Mouse (Mus musculus) heart, embryonic 12.5 days (tissue): ENCODE measurements around the gene Tepsin. TPM values are rescaled to one million over a fixed set of nuclear protein-coding genes. Genes with fewer than 3 reads are reported as not detected.

Source experiments
- ATAC-seq: fragments of 200-750 bp; cut with Nextera tagmentation; 2 replicates; pipeline ENCODE4 v1.8.0; 2017; ENCODE audit warnings: moderate TSS enrichment, moderate library complexity; ENCODE audit not compliant: insufficient number of reproducible peaks, low FRiP score
- H3K27ac ChIP-seq: fragments of 300-500 bp; sonication (generic); 2 replicates; pipeline ENCODE4 v1.5.1; 2016; ENCODE audit warnings: mild to moderate bottlenecking, moderate library complexity; ENCODE audit not compliant: poor library complexity, severe bottlenecking
- H3K27me3 ChIP-seq: fragments of 300-500 bp; sonication (generic); replicated peaks from 2 replicates; pipeline ENCODE4 v1.6.1; 2016; ENCODE audit warnings: mild to moderate bottlenecking, moderate library complexity
- H3K36me3 ChIP-seq: fragments of 300-500 bp; sonication (generic); 2 replicates; pipeline ENCODE4 v1.6.1; 2016; ENCODE audit warnings: mild to moderate bottlenecking, moderate library complexity
- H3K4me1 ChIP-seq: fragments of 300-500 bp; sonication (generic); replicated peaks from 2 replicates; pipeline ENCODE4 v1.6.1; 2016; ENCODE audit warnings: mild to moderate bottlenecking
- H3K4me2 ChIP-seq: fragments of 300-500 bp; sonication (generic); 2 replicates; pipeline ENCODE4 v1.6.1; 2016; ENCODE audit warnings: mild to moderate bottlenecking, moderate library complexity
- H3K4me3 ChIP-seq: fragments of 300-500 bp; sonication (generic); 2 replicates; pipeline ENCODE4 v1.5.1; 2016; ENCODE audit warnings: mild to moderate bottlenecking
- H3K9ac ChIP-seq: fragments of 300-500 bp; sonication (generic); 2 replicates; pipeline ENCODE4 v1.6.1; 2016; ENCODE audit warnings: mild to moderate bottlenecking, moderate library complexity
- H3K9me3 ChIP-seq: fragments of 300-500 bp; sonication (generic); replicated peaks from 2 replicates; pipeline ENCODE4 v1.6.1; 2016; ENCODE audit warnings: mild to moderate bottlenecking, moderate library complexity
- WGBS: fragments of 180-500 bp; shearing (Covaris S2); methylation state at CpG from one replicate; pipeline ENCODE4 v1.1.7; 2016; 5-methylcytosine and 5-hydroxymethylcytosine counted together
- polyA plus RNA-seq: library from polyadenylated mRNA; unstranded; fragments of >200 nt; fragmentation: Nextera tagmentation; extraction: Ambion mirVana; gene quantifications from 2 replicates; pipeline ENCODE4 v1.2.1, GENCODE M21; 2016

Tepsin gene
- polyA plus RNA-seq, 1 experiment from 2014 or later, result 15.5 TPM

DNA sequence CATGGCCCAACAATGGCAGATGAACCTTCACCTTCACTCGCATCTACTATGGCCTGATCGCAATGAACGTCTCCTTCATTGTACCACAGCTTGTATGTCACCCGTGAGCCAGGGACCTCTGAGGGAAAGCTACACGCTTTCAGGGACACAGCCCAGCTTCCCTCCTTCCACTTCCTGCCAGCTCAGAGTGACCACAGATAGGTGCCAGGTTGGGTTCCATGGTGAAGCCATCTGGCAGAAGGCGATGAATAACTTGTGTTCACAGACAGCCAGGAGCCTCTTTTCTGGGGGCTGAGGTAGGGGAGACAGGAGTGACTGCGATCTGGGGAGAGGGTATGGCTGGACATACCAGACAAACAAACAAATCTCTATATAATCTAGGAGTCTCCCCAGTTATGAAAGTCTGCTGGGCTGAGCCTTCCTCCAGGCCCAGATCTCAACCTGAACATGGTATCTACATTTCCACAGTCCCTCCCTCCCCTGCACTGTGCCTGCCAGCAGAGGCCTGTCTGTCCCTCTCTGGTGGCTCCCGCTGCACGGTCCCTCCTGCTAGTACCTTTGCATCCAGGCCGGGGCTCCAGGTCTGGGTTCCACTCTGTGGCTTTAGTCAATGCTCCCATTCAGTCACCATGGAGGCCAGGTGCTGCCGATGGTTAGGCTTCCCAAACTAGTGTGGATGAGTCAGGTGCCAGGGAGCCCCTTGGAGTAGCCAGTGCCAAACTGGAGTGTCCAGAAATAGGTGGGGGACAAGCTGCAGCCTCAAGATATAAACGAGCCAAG is 42.4 kb downstream of the Tepsin start:
- Histone ChIP-seq H3K4me1 (peaks cover 17% of the 10 kb centered on the region), H3K4me3 (no peak overlapping the region), H3K9me3 (0 out of 2 replicates have a peak, but pooled peaks cover 2% of the 10 kb centered on the region), H3K27ac (no peak overlapping the region), H3K27me3 (no peaks in the 10 kb centered on the region), H3K9ac (no peak overlapping the region), H3K4me2 (no peak overlapping the region), H3K36me3 (no peaks in the 10 kb centered on the region)
- no peak for ATAC-seq
- 80% methylated on average over 12 of the region's 12 CpGs for WGBS

GRCm38 (mm10) chr11:120053846-120054245 is 44.7 kb downstream of the Tepsin start:
- WGBS, result 83% methylated on average over 4 of the region's 4 CpGs
- no peaks in the 10 kb centered on the region for H3K36me3 ChIP-seq
- no peak overlapping the region for H3K4me2 ChIP-seq
- H3K27ac ChIP-seq, result no peak overlapping the region
- peaks cover 8% of the 10 kb centered on the region for H3K27me3 ChIP-seq
- H3K9me3 ChIP-seq, result 0 out of 2 replicates have a peak, but pooled peaks cover 2% of the 10 kb centered on the region
- no peak for ATAC-seq
- no peak overlapping the region for H3K4me3 ChIP-seq
- H3K9ac ChIP-seq, result no peak overlapping the region
- peaks cover 20% of the 10 kb centered on the region for H3K4me1 ChIP-seq

DNA sequence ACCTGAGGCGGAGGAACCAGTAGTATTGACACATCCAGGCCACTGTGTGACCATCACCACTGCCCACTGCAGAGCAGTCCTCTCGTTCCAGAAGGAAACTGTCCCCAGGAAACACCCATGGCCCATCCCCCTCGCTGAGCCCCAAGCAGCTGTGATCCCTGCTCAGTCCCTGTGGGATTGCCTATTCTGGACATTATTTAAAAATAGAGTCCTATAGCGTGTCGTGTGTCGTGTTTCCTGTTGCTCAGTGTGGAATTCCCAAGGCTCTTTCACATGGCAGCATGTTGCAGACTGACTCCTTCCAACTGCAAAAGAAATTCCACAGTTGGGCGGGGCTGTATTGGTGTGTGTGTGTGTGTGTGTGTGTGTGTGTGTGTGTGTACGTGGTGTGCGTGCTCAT is 46.3 kb downstream of the Tepsin start:
- WGBS, result 61% methylated on average over 9 of the region's 9 CpGs
- no peaks in the 10 kb centered on the region for H3K36me3 ChIP-seq
- H3K27me3 ChIP-seq, result peaks cover 24% of the 10 kb centered on the region
- no peak for ATAC-seq
- no peak overlapping the region for H3K4me2 ChIP-seq
- H3K4me1 ChIP-seq, result peaks cover 32% of the 10 kb centered on the region
- H3K9me3 ChIP-seq, result no peaks in the 10 kb centered on the region
- H3K4me3 ChIP-seq, result no peak overlapping the region
- H3K27ac ChIP-seq, result no peak overlapping the region
- no peak overlapping the region for H3K9ac ChIP-seq

GRCm38 (mm10) chr11:120051124-120051811 is 47.3 kb downstream of the Tepsin start:
- H3K9me3 ChIP-seq, result no peaks in the 10 kb centered on the region
- H3K4me2 ChIP-seq, result no peak overlapping the region
- ATAC-seq, result peak; percentile 37; the same call in 1 of the 2 replicates
- no peak overlapping the region for H3K4me3 ChIP-seq
- H3K9ac ChIP-seq, result no peak overlapping the region
- H3K36me3 ChIP-seq, result no peaks in the 10 kb centered on the region
- peaks cover 38% of the 10 kb centered on the region for H3K4me1 ChIP-seq
- peaks cover 33% of the 10 kb centered on the region for H3K27me3 ChIP-seq
- H3K27ac ChIP-seq, result peak overlapping the region; percentile 3; the same call in 1 of the 2 replicates
- 36% methylated on average over 14 of the region's 14 CpGs for WGBS

- Histone ChIP-seq H3K36me3 (no peaks in the 10 kb centered on the region), H3K27me3 (peaks cover 47% of the 10 kb centered on the region), H3K9ac (no peak overlapping the region), H3K4me1 (peaks cover 38% of the 10 kb centered on the region), H3K4me2 (no peak overlapping the region), H3K27ac (no peak overlapping the region), H3K4me3 (no peak overlapping the region), H3K9me3 (no peaks in the 10 kb centered on the region)
- 81% methylated on average over 8 of the region's 8 CpGs for WGBS
- no peak for ATAC-seq
Observed at GRCm38 (mm10) chr11:120049067-120049466, 49.5 kb downstream of the Tepsin start.

DNA sequence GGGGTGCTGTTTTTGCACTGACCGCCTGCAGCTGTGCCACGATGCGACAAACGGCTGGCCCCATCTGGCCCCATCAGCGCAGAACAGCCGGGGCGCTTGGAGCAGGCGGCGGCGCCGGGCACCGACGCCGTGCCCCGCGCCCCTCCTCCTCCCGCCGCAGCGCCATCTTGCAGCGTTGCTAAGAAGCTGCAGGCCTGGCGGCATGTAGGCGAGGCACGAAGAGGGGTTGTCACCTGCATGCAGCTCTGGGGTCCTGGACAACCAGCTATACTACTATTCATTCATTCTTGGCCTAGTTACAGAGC is 50.3 kb downstream of the Tepsin start:
- H3K4me2 ChIP-seq, result peak overlapping the region; percentile 92
- H3K9ac ChIP-seq, result no peak overlapping the region
- peaks cover 38% of the 10 kb centered on the region for H3K4me1 ChIP-seq
- ATAC-seq, result no peak
- no peaks in the 10 kb centered on the region for H3K36me3 ChIP-seq
- H3K9me3 ChIP-seq, result no peaks in the 10 kb centered on the region
- peak overlapping the region; percentile 58 for H3K4me3 ChIP-seq
- 3% methylated on average over 23 of the region's 23 CpGs for WGBS
- no peak overlapping the region for H3K27ac ChIP-seq
- peaks cover 47% of the 10 kb centered on the region for H3K27me3 ChIP-seq

GRCm38 (mm10) chr11:120047531-120048251 is 50.8 kb downstream of the Tepsin start:
- Histone ChIP-seq H3K9ac (peak overlapping the region; percentile 67), H3K27ac (no peak overlapping the region)
- 13% methylated on average over 23 of the region's 23 CpGs for WGBS

GRCm38 (mm10) chr11:120046553-120047191 is 51.9 kb downstream of the Tepsin start, which contains the start of gene Aatk:
Gene Aatk, minus strand, starts transcription at chr11:120047167.
- H3K4me1 ChIP-seq, result peaks cover 36% of the 10 kb centered on the region
- H3K27ac ChIP-seq, result no peak within 1 kb of the TSS
- H3K9me3 ChIP-seq, result no peaks in the 10 kb centered on the region
- peak within 1 kb of the TSS; percentile 92 for H3K4me2 ChIP-seq
- no peaks in the 10 kb centered on the region for H3K36me3 ChIP-seq
- no peak for ATAC-seq
- H3K27me3 ChIP-seq, result peaks cover 47% of the 10 kb centered on the region
- H3K9ac ChIP-seq, result peak within 1 kb of the TSS; percentile 67
- peak within 1 kb of the TSS; percentile 58 for H3K4me3 ChIP-seq
- WGBS, result 2% methylated on average over 50 of the region's 63 CpGs

More at GRCm38 (mm10) chr11:120047531-120048251, 50.8 kb downstream of the Tepsin start:
- no peaks in the 10 kb centered on the region for H3K36me3 ChIP-seq
- peaks cover 47% of the 10 kb centered on the region for H3K27me3 ChIP-seq
- peaks cover 37% of the 10 kb centered on the region for H3K4me1 ChIP-seq
- no peaks in the 10 kb centered on the region for H3K9me3 ChIP-seq
- ATAC-seq, result no peak
- peak overlapping the region; percentile 58 for H3K4me3 ChIP-seq
- peak overlapping the region; percentile 92 for H3K4me2 ChIP-seq

GRCm38 (mm10) chr11:120045839-120046552 is 52.5 kb downstream of the Tepsin start:
- H3K4me1 ChIP-seq, result peaks cover 36% of the 10 kb centered on the region
- WGBS, result 56% methylated on average over 11 of the region's 11 CpGs
- H3K9ac ChIP-seq, result no peak overlapping the region
- no peaks in the 10 kb centered on the region for H3K9me3 ChIP-seq
- H3K36me3 ChIP-seq, result no peaks in the 10 kb centered on the region
- H3K27me3 ChIP-seq, result peaks cover 47% of the 10 kb centered on the region
- no peak overlapping the region for H3K27ac ChIP-seq
- peak overlapping the region; percentile 58; the same call in 1 of the 2 replicates for H3K4me3 ChIP-seq
- peak overlapping the region; percentile 92 for H3K4me2 ChIP-seq
- no peak for ATAC-seq

DNA sequence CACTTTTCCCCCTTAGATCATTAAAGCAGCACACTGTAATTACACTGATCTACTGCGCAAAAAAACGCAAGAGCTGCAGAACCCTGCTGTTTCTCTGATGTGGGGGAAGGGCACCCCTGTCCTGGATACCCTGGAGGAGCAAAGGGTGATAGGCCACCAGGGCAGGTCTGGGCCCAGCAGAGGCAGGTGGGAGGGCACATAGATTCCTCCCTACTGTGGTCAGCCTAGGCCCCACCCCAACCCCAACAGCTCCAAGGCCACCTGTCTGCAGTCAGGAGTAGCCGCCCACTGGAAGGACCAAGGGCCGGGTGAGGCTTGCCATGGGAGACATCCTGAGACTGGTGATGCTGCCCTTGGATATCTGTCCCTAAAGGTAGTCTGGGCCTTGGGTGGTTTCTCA is 53.2 kb downstream of the Tepsin start:
- no peak overlapping the region for H3K9ac ChIP-seq
- no peak overlapping the region for H3K4me2 ChIP-seq
- WGBS, result 79% methylated on average over 4 of the region's 4 CpGs
- H3K27me3 ChIP-seq, result peaks cover 47% of the 10 kb centered on the region
- H3K36me3 ChIP-seq, result no peaks in the 10 kb centered on the region
- ATAC-seq, result no peak
- no peaks in the 10 kb centered on the region for H3K9me3 ChIP-seq
- H3K4me1 ChIP-seq, result peaks cover 41% of the 10 kb centered on the region
- no peak overlapping the region for H3K27ac ChIP-seq
- H3K4me3 ChIP-seq, result no peak overlapping the region
